Comparison of ENCODE assay signal across 21 mouse cellular contexts in the genomic region with DNA sequence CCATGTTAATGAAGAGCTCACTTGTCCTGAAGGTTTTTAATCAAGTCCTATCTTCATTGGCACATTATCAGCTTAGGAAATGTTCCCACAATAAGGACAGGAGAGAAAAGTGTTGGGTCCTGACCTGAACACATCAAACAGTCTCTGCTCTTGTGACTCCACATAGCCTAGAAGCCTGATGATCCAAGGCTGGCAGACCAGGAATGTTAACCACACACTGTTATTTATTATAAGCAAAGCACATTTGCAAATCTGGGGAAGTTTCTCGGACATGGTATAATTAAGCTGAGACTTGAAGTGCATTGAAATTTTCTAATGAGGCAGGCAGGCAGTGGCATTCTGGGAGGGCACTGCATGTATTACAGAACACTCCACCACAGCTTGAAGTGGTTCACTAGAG.
"Had no signal": no experiment of that assay in that cellular context is flagged by ENCODE, and none has a peak within 500 bp of the region (broad histone marks: within the 10 kb centered on the region; RNA-seq: fewer than 3 reads in every experiment).

No protein-coding gene starts in this region.

- H3K4me2 ChIP-seq: kidney, embryonic 15.5 days; limb, embryonic 13.5 days; liver, embryonic 12.5 days; liver, embryonic 15.5 days; lung, embryonic 15.5 days; midbrain, embryonic 12.5 days; neural tube, embryonic 12.5 days; neural tube, embryonic 15.5 days; stomach, embryonic 15.5 days had no signal

- H3K27me3 ChIP-seq: kidney, embryonic 15.5 days; limb, embryonic 13.5 days; liver, embryonic 12.5 days; liver, embryonic 15.5 days; lung, embryonic 15.5 days; midbrain, embryonic 12.5 days; neural tube, embryonic 12.5 days; neural tube, embryonic 15.5 days; stomach, embryonic 15.5 days had no signal

- H3K27ac ChIP-seq: kidney, embryonic 15.5 days; limb, embryonic 10.5 days; limb, embryonic 13.5 days; liver, embryonic 12.5 days; liver, embryonic 15.5 days; lung, embryonic 15.5 days; midbrain, embryonic 12.5 days; neural tube, embryonic 12.5 days; neural tube, embryonic 15.5 days; stomach, embryonic 15.5 days had no signal

- H3K9me3 ChIP-seq: limb, embryonic 10.5 days; liver, embryonic 15.5 days; lung, embryonic 15.5 days; neural tube, embryonic 12.5 days; neural tube, embryonic 15.5 days; stomach, embryonic 15.5 days had no signal

- H3K9ac ChIP-seq: kidney, embryonic 15.5 days; limb, embryonic 13.5 days; liver, embryonic 12.5 days; liver, embryonic 15.5 days; lung, embryonic 15.5 days; midbrain, embryonic 12.5 days; neural tube, embryonic 12.5 days; neural tube, embryonic 15.5 days; stomach, embryonic 15.5 days had no signal

- H3K4me1 ChIP-seq: kidney, embryonic 15.5 days; limb, embryonic 10.5 days; limb, embryonic 13.5 days; liver, embryonic 12.5 days; liver, embryonic 15.5 days; lung, embryonic 15.5 days; midbrain, embryonic 12.5 days; neural tube, embryonic 12.5 days; neural tube, embryonic 15.5 days; stomach, embryonic 15.5 days had no signal

- ATAC-seq: liver, embryonic 12.5 days had no signal

- DNase-seq: kidney, adult 8-10 months; kidney, postnatal 10 days; kidney, postnatal 36 days; liver; lung, adult 18-20 months; lung, postnatal 14 days; lung, postnatal 4 days; right cerebral cortex, adult 18-20 months; right cerebral cortex, postnatal 14 days; spleen, adult 18-20 months; thymus, postnatal 36 days had no signal

- H3K4me3 ChIP-seq: kidney, embryonic 15.5 days; limb, embryonic 10.5 days; limb, embryonic 13.5 days; liver, embryonic 12.5 days; liver, embryonic 15.5 days; lung, embryonic 15.5 days; midbrain, embryonic 12.5 days; neural tube, embryonic 12.5 days; neural tube, embryonic 15.5 days; stomach, embryonic 15.5 days had no signal
